Mouse (Mus musculus): Measurements from ENCODE around the gene Adcy5.

GRCm38 (mm10) chr16:35248825-35249224 lies 94.1 kb downstream of the Adcy5 start:
- no peak for TF ChIP-seq E2F4 (IDR thresholded peaks at IDR 0.05; ENCODE audit: borderline replicate concordance, low read depth, low read length)
- no peak for TF ChIP-seq CTCF (IDR thresholded peaks at IDR 0.05 in 2 of 3, conservative IDR thresholded peaks at IDR 0.05 in 1 of 3; ENCODE audit: control insufficient read depth in 1 of 3, insufficient read depth in 1 of 3, low read depth in 2 of 3, low read length in 3 of 3, poor library complexity in 1 of 3, severe bottlenecking in 1 of 3)
- no peak for TF ChIP-seq NRF1 (IDR thresholded peaks at IDR 0.05; ENCODE audit: insufficient read depth, low read depth, low read length, poor library complexity, severe bottlenecking)
- TF ChIP-seq MYC (IDR thresholded peaks at IDR 0.05; ENCODE audit: low read depth, low read length): no peak
- TF ChIP-seq TBP (IDR thresholded peaks at IDR 0.05; ENCODE audit: low read depth, low read length): no peak
- no peak for TF ChIP-seq ZNF384 (IDR thresholded peaks at IDR 0.05; ENCODE audit: low read depth, low read length)
- TF ChIP-seq USF1 (IDR thresholded peaks at IDR 0.05; ENCODE audit: low read depth, low read length): no peak
- TF ChIP-seq GATA1 (IDR thresholded peaks at IDR 0.05; ENCODE audit: low read depth, low read length): no peak

Measured in MEL (cell line).